Mouse (Mus musculus) G1E (cell line): ENCODE results near the gene Gm9964.

Experiments used
- CTCF ChIP-seq: IDR thresholded peaks from 2 replicates; pipeline ENCODE4 v1.5.1; 2012; ENCODE audit warnings: low read depth, low read length, inconsistent platforms, mixed read lengths
- GATA1 ChIP-seq: IDR thresholded peaks from 2 replicates; pipeline ENCODE4 v1.6.1; 2012; ENCODE audit warnings: borderline replicate concordance, low read length, inconsistent platforms, mixed read lengths
- TAL1 ChIP-seq: conservative IDR thresholded peaks from 2 replicates; pipeline ENCODE4 v1.6.1; 2012; ENCODE audit warnings: low read depth, low read length, inconsistent platforms, mixed read lengths

GRCm38 (mm10) chr11:79293025-79293424 is 3.7 kb downstream of the Gm9964 start:
- no peak for TF ChIP-seq CTCF
- TF ChIP-seq GATA1: no peak
- TF ChIP-seq TAL1: no peak
